Mouse (Mus musculus) liver, adult 2 months (tissue): ENCODE data around the gene Nf1.

Source experiments
- CTCF ChIP-seq: fragments of 200-500 bp; IDR thresholded peaks from 2 replicates; pipeline ENCODE4 v1.5.1; 2011; ENCODE audit warnings: low read depth, low read length, control low read depth
- POLR2A ChIP-seq: fragments of 200-500 bp; IDR thresholded peaks from 2 replicates; pipeline ENCODE4 v1.6.1; 2011; ENCODE audit warnings: low read length, control low read depth; ENCODE audit not compliant: insufficient read depth; ENCODE audit errors: extremely low read depth

DNA sequence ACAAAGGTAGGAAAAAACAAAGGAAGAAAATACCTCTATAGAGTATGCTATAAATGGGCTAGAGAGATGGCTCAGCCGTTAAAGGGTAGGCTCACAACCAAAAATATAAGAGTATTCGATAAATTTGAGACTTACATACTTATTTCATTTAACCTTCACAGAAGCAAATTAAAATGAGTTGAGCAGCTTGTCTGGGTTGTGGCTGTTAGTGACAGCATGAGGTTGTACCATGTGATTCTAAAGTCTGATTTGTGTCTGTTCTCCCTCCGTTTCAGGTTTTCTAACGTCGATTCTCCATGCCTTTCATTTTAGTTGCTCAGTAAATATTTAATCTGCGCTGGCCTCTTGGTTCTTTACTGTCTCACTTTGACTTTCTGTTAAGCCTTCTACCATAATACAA lies 179.8 kb downstream of the Nf1 start:
- TF ChIP-seq CTCF: no peak
- TF ChIP-seq POLR2A: no peak
